Mouse (Mus musculus) heart, postnatal 0 days (tissue): ENCODE results near the gene Hmox2.

Source experiments
- CTCF ChIP-seq: IDR thresholded peaks from 2 replicates; pipeline ENCODE4 v1.5.1; 2016; ENCODE audit warnings: antibody characterized with exemption, control low read depth, low read depth
- EP300 ChIP-seq: IDR thresholded peaks from 2 replicates; pipeline ENCODE4 v1.6.1; 2016; ENCODE audit warnings: antibody characterized with exemption, low read depth

DNA sequence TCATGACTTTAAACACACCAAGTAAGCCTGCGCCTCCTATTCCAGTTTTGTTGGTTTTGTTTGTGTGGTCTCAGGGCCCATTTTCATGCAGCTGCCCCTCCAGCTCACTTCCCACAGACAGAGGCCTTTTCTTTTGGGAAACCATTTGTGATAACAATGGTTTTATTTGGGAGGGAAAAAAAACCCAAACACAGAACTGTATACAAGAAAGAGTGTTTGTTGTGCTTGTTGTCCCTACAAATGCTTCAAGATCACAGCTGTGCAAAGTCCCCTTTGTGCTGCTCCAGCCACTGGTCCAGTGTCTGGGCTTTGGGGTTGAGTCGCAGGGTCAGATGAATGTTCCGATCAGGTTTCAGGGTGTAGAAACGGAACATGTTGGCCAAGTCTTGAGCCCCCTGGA is 15.0 kb upstream of the Hmox2 start:
- TF ChIP-seq EP300 (no peak), CTCF (no peak)
